Mouse (Mus musculus): ENCODE measurements at regions not wholly inside any gene's neighbourhood (a gene's known extent, or its start where the extent isn't known, plus 50 kb on each side); places are given as distances from the start of the nearest gene placed in this dataset.

DNA sequence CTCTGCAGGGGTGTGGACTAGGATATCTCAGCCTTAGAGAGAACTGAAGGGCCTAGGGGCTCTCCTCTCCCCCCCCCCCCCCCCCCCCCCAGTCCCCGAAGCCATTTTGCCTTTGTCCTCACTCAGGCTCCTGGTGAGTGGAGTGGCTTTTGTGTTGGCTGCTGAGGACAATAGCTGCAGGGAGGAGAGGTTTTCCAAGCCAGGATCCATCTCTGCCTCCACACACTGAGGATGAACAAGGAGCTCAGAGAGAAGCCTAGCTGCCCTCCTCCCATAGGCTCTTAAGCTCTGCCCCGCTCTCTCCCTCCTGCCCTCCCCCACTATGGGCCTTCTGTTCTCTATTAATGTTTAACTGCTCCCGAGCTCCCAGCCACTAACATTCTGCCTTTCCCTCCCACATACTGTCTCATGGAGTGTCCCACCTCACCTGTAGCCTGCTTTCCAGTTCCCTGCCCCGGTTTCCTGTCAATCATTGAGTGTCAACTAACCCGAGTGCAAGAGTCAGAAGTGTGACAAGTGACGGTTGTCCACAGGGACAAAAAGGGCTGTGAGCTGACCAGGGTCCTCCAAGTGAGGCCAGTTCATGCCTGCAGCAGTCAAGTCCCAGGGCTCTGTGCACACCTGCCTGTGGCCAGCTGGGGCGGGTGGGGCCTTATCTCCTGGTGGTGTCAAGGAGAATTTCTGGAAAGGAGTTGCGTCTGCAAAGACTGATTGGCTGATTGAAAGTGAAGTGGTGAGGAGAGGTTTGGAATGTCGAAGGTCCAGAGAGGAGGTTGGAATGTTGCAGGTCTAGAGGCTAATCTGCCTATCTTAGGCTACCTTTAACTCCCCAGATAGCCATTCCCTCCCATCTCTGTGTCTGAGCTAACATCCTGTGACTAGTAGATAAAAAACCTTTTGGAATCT is 165.1 kb upstream of the Rybp start:
- TF ChIP-seq CTCF (IDR thresholded peaks at IDR 0.05; ENCODE audit: insufficient read depth, low read length) = no peak
- TF ChIP-seq POLR2A (IDR thresholded peaks at IDR 0.05; ENCODE audit: borderline replicate concordance, extremely low read depth, low read depth, low read length) = no peak
